Mouse (Mus musculus) intestine, postnatal 0 days (tissue): ENCODE data around the gene Cnpy1. TPM values are rescaled to one million over a fixed set of nuclear protein-coding genes. Genes with fewer than 3 reads are reported as not detected.

ENCODE experiments used
- ATAC-seq: fragments of 200-750 bp; cut with Nextera tagmentation; 2 replicates; pipeline ENCODE4 v1.8.0; 2017; ENCODE audit warnings: mild to moderate bottlenecking, moderate TSS enrichment, moderate library complexity
- H3K27ac ChIP-seq: fragments of 300-500 bp; sonication (generic); 2 replicates; pipeline ENCODE4 v1.5.1; 2014; ENCODE audit warnings: mild to moderate bottlenecking, low read depth, low read length, moderate library complexity
- H3K27me3 ChIP-seq: fragments of 300-500 bp; sonication (generic); replicated peaks from 2 replicates; pipeline ENCODE4 v1.6.1; 2014; ENCODE audit warnings: low read length, mixed read lengths; ENCODE audit not compliant: control insufficient read depth, insufficient read depth
- H3K36me3 ChIP-seq: fragments of 300-500 bp; sonication (generic); 2 replicates; pipeline ENCODE4 v1.6.1; 2014; ENCODE audit warnings: mild to moderate bottlenecking, moderate library complexity; ENCODE audit not compliant: control insufficient read depth, insufficient read depth
- H3K4me1 ChIP-seq: fragments of 300-500 bp; sonication (generic); replicated peaks from 2 replicates; pipeline ENCODE4 v1.6.1; 2014; ENCODE audit warnings: antibody characterized with exemption, low read length, mixed read lengths; ENCODE audit not compliant: control insufficient read depth, insufficient read depth
- H3K4me2 ChIP-seq: fragments of 300-500 bp; sonication (generic); replicated peaks from 2 replicates; pipeline ENCODE4 v1.6.1; 2014; ENCODE audit warnings: low read depth, mild to moderate bottlenecking, moderate library complexity
- H3K4me3 ChIP-seq: fragments of 300-500 bp; sonication (generic); 2 replicates; pipeline ENCODE4 v1.5.1; 2014; ENCODE audit warnings: low read depth, low read length
- H3K9ac ChIP-seq: fragments of 300-500 bp; sonication (generic); 2 replicates; pipeline ENCODE4 v1.6.1; 2014; ENCODE audit warnings: mild to moderate bottlenecking, low read depth, low read length
- H3K9me3 ChIP-seq: fragments of 300-500 bp; sonication (generic); 2 replicates; pipeline ENCODE4 v1.6.1; 2016; ENCODE audit warnings: mixed run types; ENCODE audit not compliant: control insufficient read depth
- CTCF ChIP-seq: sonication (generic); IDR thresholded peaks from 2 replicates; pipeline ENCODE4 v1.5.1; 2016; ENCODE audit warnings: low read depth, mild to moderate bottlenecking, control low read depth, antibody characterized with exemption, moderate library complexity
- WGBS: fragments of 180-500 bp; shearing (Covaris S2); extraction: QIAGEN DNeasy Blood & Tissue Kit; methylation state at CpG from one replicate; pipeline ENCODE4 v1.1.7; 2014; 5-methylcytosine and 5-hydroxymethylcytosine counted together
- polyA plus RNA-seq: library from polyadenylated mRNA; unstranded; fragments of >200 nt; fragmentation: Nextera tagmentation; extraction: Ambion mirVana; gene quantifications from 2 replicates; pipeline ENCODE4 v1.2.1, GENCODE M21; 2015

The Cnpy1 gene
- polyA plus RNA-seq, 1 experiment from 2014 or later: 1.2 TPM

GRCm38 (mm10) chr5:28179237-28179790, 66.3 kb downstream of the Cnpy1 start:
- Histone ChIP-seq H3K9ac (no peak overlapping the region), H3K9me3 (no peaks in the 10 kb centered on the region), H3K4me3 (no peak overlapping the region), H3K27ac (no peak overlapping the region), H3K4me1 (no peaks in the 10 kb centered on the region), H3K4me2 (no peak overlapping the region), H3K36me3 (no peaks in the 10 kb centered on the region), H3K27me3 (peaks cover 62% of the 10 kb centered on the region)
- TF ChIP-seq CTCF: no peak
- no peak for ATAC-seq
- 45% methylated on average over 7 of the region's 7 CpGs for WGBS

GRCm38 (mm10) chr5:28178322-28178721, 67.3 kb downstream of the Cnpy1 start:
- Histone ChIP-seq H3K36me3 (no peaks in the 10 kb centered on the region), H3K9me3 (no peaks in the 10 kb centered on the region), H3K4me2 (no peak overlapping the region), H3K9ac (no peak overlapping the region), H3K27ac (no peak overlapping the region), H3K4me1 (no peaks in the 10 kb centered on the region), H3K4me3 (no peak overlapping the region), H3K27me3 (peaks cover 72% of the 10 kb centered on the region)
- TF ChIP-seq CTCF: no peak
- WGBS: 26% methylated on average over 5 of the region's 5 CpGs
- ATAC-seq: no peak

GRCm38 (mm10) chr5:28176585-28176984, 69.0 kb downstream of the Cnpy1 start:
- peaks cover 88% of the 10 kb centered on the region for H3K27me3 ChIP-seq
- WGBS: 6% methylated on average over 2 of the region's 2 CpGs
- no peaks in the 10 kb centered on the region for H3K9me3 ChIP-seq
- no peak overlapping the region for H3K4me3 ChIP-seq
- H3K36me3 ChIP-seq: no peaks in the 10 kb centered on the region
- H3K4me1 ChIP-seq: no peaks in the 10 kb centered on the region
- no peak overlapping the region for H3K4me2 ChIP-seq
- TF ChIP-seq CTCF: no peak
- no peak for ATAC-seq
- H3K9ac ChIP-seq: no peak overlapping the region
- H3K27ac ChIP-seq: no peak overlapping the region

- Histone ChIP-seq H3K27ac (no peak overlapping the region), H3K9me3 (no peaks in the 10 kb centered on the region), H3K27me3 (peaks cover 87% of the 10 kb centered on the region), H3K4me2 (no peak overlapping the region), H3K9ac (no peak overlapping the region), H3K4me1 (no peaks in the 10 kb centered on the region), H3K4me3 (no peak overlapping the region), H3K36me3 (no peaks in the 10 kb centered on the region)
- no peak for ATAC-seq
- TF ChIP-seq CTCF: no peak
- WGBS: 6% methylated on average over 4 of the region's 4 CpGs
These were observed 69.6 kb downstream of the Cnpy1 start for GRCm38 (mm10) chr5:28176023-28176422.

GRCm38 (mm10) chr5:28175570-28175919, 70.1 kb downstream of the Cnpy1 start:
- no peak overlapping the region for H3K4me3 ChIP-seq

GRCm38 (mm10) chr5:28174876-28175569, 70.6 kb downstream of the Cnpy1 start:
- no peak overlapping the region for H3K27ac ChIP-seq

More at GRCm38 (mm10) chr5:28175570-28175919, 70.1 kb downstream of the Cnpy1 start:
- Histone ChIP-seq H3K9me3 (no peaks in the 10 kb centered on the region), H3K27ac (no peak overlapping the region), H3K27me3 (peaks cover 88% of the 10 kb centered on the region), H3K36me3 (no peaks in the 10 kb centered on the region), H3K4me1 (no peaks in the 10 kb centered on the region), H3K9ac (no peak overlapping the region), H3K4me2 (no peak overlapping the region)
- no peak for TF ChIP-seq CTCF
- 2% methylated on average over 10 of the region's 10 CpGs for WGBS
- no peak for ATAC-seq

More at GRCm38 (mm10) chr5:28174876-28175569, 70.6 kb downstream of the Cnpy1 start:
- WGBS: 2% methylated on average over 24 of the region's 24 CpGs
- H3K9ac ChIP-seq: no peak overlapping the region
- H3K4me3 ChIP-seq: no peak overlapping the region
- no peaks in the 10 kb centered on the region for H3K4me1 ChIP-seq
- no peak for TF ChIP-seq CTCF
- H3K27me3 ChIP-seq: peaks cover 87% of the 10 kb centered on the region
- H3K36me3 ChIP-seq: no peaks in the 10 kb centered on the region
- ATAC-seq: no peak
- H3K4me2 ChIP-seq: no peak overlapping the region
- H3K9me3 ChIP-seq: no peaks in the 10 kb centered on the region
